Mouse (Mus musculus) gastrocnemius, postnatal 4 days (tissue): ENCODE measurements around the gene Abhd14b. TPM values are rescaled to one million over a fixed set of nuclear protein-coding genes. Genes with fewer than 3 reads are reported as not detected.
A peak's percentile ranks its signal among the peaks of the same experiment; 100 is the strongest.

Source experiments
- DNase-seq, 2 experiments: peaks; one replicate each; pipeline ENCODE4 v3.0.0; 2021 to 2022; ENCODE audit warnings: low spot score in 2 of 2, mixed read lengths in 2 of 2
- total RNA-seq, 2 experiments: library from RNA; stranded (reverse); gene quantifications; 2 replicates each; pipeline ENCODE4 v1.2.3; 2021

The Abhd14b gene
- total RNA-seq, 2 experiments from 2014 or later: 8.8 to 10.3 TPM

GRCm38 (mm10) chr9:106459946-106460345 lies 12.7 kb downstream of the Abhd14b start:
- no peak for DNase-seq

GRCm38 (mm10) chr9:106460401-106461025 lies 13.3 kb downstream of the Abhd14b start:
- no peak for DNase-seq

- DNase-seq: no peak
These were observed 13.8 kb downstream of the Abhd14b start for GRCm38 (mm10) chr9:106461026-106461415.

GRCm38 (mm10) chr9:106461641-106462429 lies 14.6 kb downstream of the Abhd14b start:
- no peak for DNase-seq

- DNase-seq: no peak
These were observed 15.2 kb downstream of the Abhd14b start for GRCm38 (mm10) chr9:106462430-106462800.

- no peak for DNase-seq
These were observed 16.1 kb downstream of the Abhd14b start for GRCm38 (mm10) chr9:106463122-106464063.

- DNase-seq: peak in 1 of 2 experiments; percentile 79
These were observed 17.7 kb downstream of the Abhd14b start for GRCm38 (mm10) chr9:106464751-106465541.

- DNase-seq: no peak
These were observed 18.4 kb downstream of the Abhd14b start, which contains the start of gene Gpr62 for GRCm38 (mm10) chr9:106465571-106466200. Gene Gpr62 (minus strand): TSS chr9:106465938.

- no peak for DNase-seq
These were observed 19.5 kb downstream of the Abhd14b start for GRCm38 (mm10) chr9:106466721-106467120.

- DNase-seq: no peak
These were observed 20.5 kb downstream of the Abhd14b start for GRCm38 (mm10) chr9:106467746-106468145.

- no peak for DNase-seq
These were observed 22.1 kb downstream of the Abhd14b start for GRCm38 (mm10) chr9:106469317-106469716.

GRCm38 (mm10) chr9:106469776-106470175 lies 22.5 kb downstream of the Abhd14b start:
- no peak for DNase-seq

GRCm38 (mm10) chr9:106470991-106471750 lies 23.9 kb downstream of the Abhd14b start:
- DNase-seq: no peak

- peak in 1 of 2 experiments; percentile 63 for DNase-seq
These were observed 24.6 kb downstream of the Abhd14b start for GRCm38 (mm10) chr9:106471892-106472291.

- no peak for DNase-seq
These were observed 25.1 kb downstream of the Abhd14b start for GRCm38 (mm10) chr9:106472321-106472720.

- DNase-seq: no peak
These were observed 26.0 kb downstream of the Abhd14b start for GRCm38 (mm10) chr9:106473081-106473752.

GRCm38 (mm10) chr9:106473753-106474105 lies 26.5 kb downstream of the Abhd14b start:
- peak in 1 of 2 experiments; percentile 20 for DNase-seq

- DNase-seq: peak; percentile 47 to 73
These were observed 27.2 kb downstream of the Abhd14b start for GRCm38 (mm10) chr9:106474456-106474855.

GRCm38 (mm10) chr9:106475046-106475445 lies 27.8 kb downstream of the Abhd14b start:
- peak; percentile 23 to 30 for DNase-seq
